Mouse (Mus musculus) regulatory T cell (primary cell): ENCODE results near the gene Syvn1.
"Not testable (repeated sequence)": the region's sequence is repeated elsewhere in the genome, so short reads cannot be mapped to it uniquely, and the experiment has no call there.

Experiments used
- in situ Hi-C: fragments of 300-600 bp; cut with MboI, MseI; formaldehyde crosslinking; loops from one replicate; pipeline ENCODE4 v1.15.1; 2025; ENCODE audit warnings: high pct_unique_total_duplicates

Syvn1 gene

DNA sequence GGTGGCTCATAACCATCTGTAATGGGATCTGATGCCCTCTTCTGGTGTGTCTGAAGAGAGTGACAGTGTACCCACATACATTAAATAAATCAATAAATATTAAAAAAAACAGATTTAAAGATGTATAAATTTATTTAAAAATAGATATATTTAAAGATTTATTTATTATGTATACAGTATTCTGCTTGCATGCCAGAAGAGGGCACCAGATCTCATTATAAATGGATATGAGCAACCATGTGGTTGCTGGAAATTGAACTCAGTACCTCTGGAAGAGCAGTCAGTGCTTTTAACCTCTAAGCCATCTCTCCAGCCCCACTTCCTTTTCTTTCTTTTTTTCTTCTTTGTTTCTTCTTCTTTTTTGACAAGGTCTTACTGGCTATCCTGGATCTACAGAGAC is 6.4 kb upstream of the Syvn1 start:
- in situ Hi-C loops: no loop called here

DNA sequence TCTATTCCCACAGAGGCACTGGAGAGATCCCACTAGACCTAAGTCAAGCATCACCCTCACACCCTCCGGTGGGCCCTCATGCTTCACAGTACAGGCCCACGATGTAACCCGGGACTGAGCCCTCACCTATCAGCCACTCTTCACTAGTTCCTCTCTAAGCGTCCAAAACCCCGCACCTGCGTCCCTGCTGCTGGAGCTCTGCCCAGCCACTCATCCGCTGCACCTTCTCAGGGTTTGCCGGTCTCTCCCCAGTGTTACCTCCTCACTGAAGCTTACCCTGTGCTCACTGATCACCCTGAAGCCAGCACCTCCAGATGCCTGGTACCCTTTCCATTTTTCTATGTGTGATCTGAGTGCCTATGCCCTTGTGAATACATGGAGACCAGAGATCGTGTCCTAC is 4.1 kb upstream of the Syvn1 start:
- in situ Hi-C loops: no loop called here

DNA sequence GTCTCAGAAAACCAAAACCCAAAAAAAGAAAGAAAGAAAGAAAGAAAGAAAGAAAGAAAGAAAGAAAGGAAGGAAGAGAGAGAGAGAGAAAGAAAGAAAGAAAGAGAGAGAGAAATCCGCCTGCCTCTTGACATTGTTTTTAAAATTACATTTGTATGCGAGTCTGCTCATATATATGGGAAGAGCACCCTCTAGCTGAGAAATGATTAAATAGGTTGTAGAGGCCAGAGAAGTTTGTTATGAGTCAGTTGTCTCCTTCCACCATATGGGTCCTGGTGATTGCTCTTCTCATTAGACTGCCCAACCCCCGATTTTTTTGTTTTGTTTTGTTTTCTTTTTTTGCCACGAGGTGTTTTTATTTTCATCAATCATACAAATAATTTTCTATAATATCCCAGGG is 2.3 kb upstream of the Syvn1 start:
- in situ Hi-C loops: not testable (repeated sequence)

GRCm38 (mm10) chr19:6045366-6046293 is 746 bp upstream of the Syvn1 start:
- in situ Hi-C loops: no loop called here

DNA sequence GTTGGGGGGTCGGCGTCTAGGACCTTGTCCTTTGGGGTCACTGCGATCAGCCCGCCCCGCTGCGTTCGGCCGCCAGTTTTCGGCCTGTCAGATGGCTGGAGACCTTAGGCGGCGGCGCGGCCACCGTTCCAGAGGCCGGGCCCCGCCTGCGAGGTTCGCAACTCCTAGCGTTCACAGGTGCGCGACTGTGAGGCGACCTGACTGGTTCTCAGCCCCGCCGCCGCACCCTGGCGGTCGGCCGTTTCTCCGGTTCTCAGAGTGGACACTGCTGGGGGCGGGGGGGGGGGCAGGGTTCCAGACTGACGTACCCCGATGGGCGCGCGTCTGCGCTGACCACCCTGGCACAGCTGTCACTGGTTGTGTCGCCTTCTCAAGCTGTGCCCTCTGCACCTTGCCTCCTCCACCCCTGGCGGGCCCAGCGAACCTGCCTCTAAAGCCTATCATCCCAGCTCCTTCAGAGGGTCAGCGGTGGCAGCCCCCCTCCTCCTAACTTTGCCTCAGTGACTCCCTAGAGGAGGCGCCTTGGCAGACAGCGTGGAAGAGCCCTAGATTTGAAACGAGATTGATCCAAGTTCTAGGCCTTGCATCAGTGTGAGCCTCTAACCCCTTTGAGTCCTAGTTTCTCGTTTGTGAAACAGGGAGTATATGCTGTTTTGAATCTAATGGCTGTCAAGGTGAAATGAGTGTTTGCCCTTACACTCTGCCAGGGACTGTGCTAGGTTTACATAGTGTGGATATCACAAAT is 950 bp downstream of the Syvn1 start:
- in situ Hi-C loops: no loop called here

DNA sequence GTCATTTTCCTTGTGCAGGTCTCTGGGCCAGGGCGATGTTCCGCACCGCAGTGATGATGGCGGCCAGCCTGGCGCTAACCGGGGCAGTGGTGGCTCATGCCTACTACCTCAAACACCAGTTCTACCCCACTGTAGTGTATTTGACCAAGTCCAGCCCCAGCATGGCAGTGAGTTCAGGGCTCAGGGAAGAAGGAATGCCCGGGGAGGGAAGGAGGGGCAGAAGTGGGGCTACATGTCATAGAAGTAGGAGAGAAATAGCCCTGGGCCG is 1.5 kb downstream of the Syvn1 start:
- in situ Hi-C loops: no loop called here

GRCm38 (mm10) chr19:6048681-6049410 is 2.5 kb downstream of the Syvn1 start:
- in situ Hi-C loops: no loop called here

DNA sequence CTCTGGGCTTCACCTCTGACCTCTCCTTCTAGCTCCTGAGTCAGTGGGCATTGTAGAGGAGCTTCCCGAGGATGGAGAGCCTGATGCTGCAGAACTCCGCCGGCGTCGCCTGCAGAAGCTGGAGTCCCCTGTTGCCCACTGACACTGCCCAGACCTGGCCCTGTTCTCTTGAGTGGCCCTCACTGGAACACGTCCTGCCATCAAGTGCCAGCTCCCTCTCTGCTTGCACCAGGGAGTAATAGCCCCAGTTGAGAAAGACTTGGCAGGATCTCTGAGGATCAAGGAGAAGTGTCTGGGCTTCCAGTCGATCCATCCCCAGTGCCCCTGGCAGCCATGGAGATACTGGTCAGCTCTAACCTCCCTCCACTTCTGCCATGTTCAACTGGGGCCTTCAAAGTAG is 6.1 kb downstream of the Syvn1 start:
- in situ Hi-C loops: no loop called here

DNA sequence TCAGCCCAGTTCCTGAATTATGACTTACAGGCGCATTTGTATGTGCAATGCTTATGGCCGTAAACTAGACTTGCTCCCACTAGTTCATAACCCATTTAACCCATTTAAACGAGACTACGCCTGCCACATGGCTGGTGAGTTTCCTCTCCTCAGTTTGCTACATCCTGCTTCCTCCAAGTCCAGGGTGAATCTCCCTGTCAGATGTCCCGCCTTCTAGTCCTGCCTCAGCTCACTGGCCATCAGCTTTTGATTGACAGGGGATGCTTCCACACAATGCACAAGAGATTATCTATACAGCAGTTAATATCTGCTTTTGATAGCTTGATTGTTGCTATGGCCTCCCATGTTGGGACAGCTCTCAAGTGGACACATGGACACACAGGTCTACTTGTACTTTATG is 7.9 kb downstream of the Syvn1 start:
- in situ Hi-C loops: no loop called here

DNA sequence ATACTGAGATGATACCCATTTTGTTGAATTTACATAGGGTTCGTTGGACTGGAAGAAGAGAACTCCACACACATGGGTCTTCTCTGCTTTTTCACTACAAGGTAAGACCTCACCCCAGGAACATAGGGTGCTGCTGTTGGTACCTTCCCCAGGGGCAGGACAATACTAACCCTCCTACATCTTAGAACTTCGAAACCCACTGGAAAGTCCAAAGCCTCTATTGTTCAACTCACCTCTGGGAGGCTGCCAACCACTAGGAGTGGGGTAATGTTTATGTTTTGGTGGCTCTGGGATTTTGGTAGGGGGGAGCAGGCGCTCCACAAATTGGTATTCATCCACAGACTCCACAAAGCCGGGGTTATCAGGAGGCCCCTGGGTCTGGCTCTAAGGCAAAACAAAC is 10.3 kb downstream of the Syvn1 start:
- in situ Hi-C loops: no loop called here

DNA sequence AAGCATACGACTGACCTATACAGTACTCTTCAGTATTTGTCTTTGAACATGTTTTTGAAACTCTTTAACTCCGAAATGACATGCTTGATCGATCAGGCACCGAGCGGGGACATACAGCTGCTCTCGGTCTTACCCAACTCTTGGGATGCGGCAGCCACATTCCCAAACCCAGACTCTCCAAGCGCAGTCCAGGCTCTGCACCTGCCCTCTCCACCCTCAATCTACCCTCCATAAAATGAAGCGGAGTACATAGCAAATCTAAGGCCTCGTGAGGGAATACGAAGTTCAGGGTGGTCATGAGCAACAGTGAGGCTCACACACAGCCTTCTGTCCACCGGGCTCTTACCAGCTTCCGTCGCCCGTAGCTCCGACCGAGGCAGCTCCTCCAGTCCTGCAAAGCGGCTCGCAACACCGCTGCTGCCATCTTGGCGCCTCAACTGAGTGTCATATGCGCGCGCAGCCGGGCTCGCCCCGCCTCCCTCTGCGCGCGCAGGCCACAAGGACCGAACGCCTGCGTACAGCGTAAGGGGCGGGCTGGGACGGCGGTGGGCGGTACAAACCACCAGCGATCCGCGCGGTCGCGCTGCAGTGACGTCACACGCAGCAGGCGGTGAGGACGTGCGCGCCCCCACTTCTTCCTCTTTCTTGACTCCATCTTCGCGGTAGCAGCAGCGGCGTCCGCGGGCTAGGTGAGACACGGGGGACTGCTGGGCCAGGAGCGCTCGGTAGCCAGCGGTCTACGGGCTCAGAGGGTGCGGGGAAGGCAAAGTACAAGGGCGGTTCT is 11.1 kb downstream of the Syvn1 start, which contains the start of the genes Mrpl49 and Fau:
TSS of gene Mrpl49 (minus strand) at position 473 of the 784 bp plus-strand sequence.
TSS of gene Fau (plus strand) at position 532 of the 784 bp plus-strand sequence.
- in situ Hi-C loops: no loop called here

DNA sequence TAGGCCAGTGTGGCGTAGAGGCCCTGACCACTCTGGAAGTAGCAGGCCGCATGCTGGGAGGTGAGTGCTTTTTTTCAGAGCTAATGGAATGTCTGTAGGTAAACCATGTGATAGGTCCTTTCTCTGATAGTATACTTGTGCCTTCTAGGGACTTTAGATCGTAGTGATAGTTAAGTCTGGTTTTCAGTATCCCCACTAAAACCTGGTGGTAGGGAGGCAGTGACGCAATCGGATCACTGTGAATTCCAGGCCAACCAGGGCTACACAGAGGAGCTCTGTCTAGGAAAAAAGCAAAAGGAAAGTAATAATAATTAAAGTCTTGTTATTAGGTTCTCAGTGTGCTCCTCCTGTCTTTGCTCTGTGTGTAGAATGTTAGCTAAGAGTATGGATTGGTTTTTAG is 12.1 kb downstream of the Syvn1 start:
- in situ Hi-C loops: no loop called here

DNA sequence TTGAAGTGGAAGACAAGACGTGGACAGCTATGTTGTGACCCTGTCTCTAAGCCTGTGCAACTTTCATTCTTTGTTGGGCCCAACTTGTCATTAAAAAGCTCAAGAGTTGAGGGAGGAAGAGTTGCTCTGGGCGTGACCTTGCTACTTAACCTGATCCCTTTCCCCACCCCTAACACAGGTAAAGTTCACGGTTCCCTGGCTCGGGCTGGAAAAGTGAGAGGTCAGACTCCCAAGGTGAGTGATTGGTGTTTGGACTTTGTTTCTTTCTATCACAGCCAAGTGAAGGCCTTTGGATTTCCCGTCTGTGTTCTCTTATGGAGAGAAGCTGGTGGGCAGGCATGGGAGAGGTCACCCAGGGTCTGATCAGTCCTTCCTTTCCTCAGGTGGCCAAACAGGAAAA is 12.6 kb downstream of the Syvn1 start:
- in situ Hi-C loops: no loop called here

DNA sequence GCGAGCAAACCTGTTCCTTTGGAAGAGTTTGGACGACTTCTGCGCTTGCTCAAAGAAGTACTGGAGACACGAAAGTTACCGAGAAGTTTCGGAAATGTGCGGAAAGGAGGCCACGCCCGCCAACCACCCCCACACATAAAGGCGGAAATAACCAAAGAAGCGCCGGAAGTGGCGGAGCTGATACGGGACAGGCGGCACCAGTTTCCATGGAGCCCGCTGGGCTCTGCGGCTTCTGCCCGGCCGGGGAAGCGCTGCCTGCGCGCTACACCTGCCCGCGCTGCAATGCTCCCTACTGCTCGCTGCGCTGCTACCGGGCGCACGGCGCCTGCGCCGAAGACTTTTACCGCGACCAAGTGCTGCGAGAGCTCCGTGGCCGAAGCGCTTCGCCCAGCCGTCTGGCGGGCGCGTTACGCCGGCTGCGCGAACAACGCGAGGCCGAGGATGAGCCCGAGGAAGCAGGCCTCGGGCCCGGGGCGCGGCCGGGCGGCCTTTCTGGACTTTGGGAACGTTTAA is 14.7 kb downstream of the Syvn1 start, which contains the start of gene Znhit2:
TSS of gene Znhit2 (plus strand) at position 172 of the 513 bp plus-strand sequence.
- in situ Hi-C loops: no loop called here

DNA sequence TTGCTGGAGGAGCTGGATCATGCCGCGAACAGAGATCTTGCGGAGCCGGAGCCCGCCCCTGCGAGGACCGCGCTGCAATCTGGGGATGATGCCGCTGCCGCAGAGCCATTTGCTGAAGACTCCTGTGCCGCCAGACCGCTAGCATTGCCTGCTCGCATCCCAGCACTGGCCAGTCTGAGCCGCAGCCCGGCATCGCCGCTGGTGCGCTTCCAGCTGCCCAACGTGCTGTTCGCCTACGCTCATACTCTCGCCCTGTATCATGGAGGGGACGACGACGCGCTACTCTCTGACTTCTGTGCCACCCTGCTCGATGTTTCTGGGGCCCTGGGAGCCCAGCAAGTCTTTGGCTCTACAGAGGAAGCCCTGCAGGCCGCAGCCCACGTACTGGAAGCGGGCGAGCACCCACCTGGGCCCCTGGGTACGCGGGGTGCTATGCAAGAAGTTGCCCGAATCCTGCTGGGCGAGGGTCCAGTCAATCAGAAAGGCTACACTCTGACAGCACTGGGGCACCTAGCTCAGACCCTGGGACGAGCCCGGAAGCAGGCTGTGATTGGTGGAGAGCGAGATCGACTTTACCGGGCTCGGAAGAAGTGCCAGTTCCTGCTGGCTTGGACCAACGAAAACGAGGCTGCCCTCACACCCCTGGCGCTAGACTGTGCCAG is 15.4 kb downstream of the Syvn1 start:
- in situ Hi-C loops: no loop called here

GRCm38 (mm10) chr19:6062418-6062817 is 16.0 kb downstream of the Syvn1 start:
- in situ Hi-C loops: no loop called here

- in situ Hi-C loops: no loop called here
These were observed 16.7 kb downstream of the Syvn1 start for GRCm38 (mm10) chr19:6063081-6063480.

DNA sequence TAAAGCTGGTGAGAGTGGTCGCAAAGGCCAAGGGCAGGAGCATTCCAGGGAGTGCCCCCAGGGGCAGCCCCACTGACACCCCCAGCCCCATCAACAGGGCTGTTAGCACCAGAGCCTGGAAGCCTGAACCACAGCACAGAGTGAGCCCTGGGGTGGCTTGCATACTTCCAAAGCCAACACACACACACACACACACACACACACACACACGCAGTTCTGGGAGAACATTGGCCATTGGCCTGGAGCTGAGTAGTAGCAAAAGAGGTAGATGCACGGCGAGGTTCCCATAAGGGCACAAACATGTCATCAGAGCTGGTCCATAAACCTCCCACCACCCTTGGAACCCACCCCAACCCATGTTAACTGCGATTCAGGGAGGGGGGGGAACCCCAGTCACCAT is 20.2 kb downstream of the Syvn1 start:
- in situ Hi-C loops: loop anchor here (5.0 kb wide), 1 partner anchor 104 kb away; the partner anchor contains the start of gene Pola2

DNA sequence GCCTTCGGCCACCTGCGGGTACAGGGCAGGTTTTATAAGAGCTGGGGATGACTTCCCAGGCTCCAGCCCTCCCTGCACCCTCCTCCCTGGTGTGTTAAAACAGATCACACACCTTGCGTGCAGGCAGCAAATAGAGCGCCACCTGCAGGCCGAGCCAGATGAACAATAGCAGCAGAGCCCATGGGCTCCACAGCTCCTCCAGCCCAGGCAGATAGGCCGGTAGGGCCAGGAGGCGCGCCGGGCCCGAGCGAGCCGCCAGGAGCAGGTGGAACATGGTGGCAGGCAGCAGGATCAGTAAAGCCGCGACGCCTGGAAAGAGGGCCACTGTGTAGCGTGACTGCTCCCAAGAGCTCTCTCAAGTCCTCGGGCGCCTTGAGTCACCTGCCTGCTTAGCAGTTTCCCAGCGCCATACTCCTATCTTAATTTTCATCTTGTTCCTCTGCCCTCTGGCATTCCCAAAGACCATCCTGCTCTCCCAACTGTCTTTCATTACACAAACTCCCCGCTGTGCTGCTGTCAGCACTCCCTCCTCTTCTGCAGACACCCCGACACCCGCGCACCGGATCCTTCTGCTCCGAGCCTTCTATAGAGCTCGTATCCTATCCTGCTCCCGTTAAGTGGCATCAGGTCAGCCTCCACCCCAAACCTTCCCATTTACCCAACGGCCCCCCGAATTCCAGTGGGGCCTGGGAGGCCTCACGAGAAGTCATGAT is 20.8 kb downstream of the Syvn1 start:
- in situ Hi-C loops: loop anchor here (5.0 kb wide), 1 partner anchor 105 kb away; the partner anchor contains the start of gene Pola2
